Mouse (Mus musculus) inflammation-experienced regulatory T-cells, adult 6 months (primary cell): Measurements from ENCODE around the gene Alg9. TPM values are rescaled to one million over a fixed set of nuclear protein-coding genes. Genes with fewer than 3 reads are reported as not detected.
A peak's percentile ranks its signal among the peaks of the same experiment; 100 is the strongest.

Experiments used
- ATAC-seq: one replicate; pipeline ENCODE4 v1.8.0; 2017
- polyA plus RNA-seq, 3 experiments: library from polyadenylated mRNA; unstranded; fragments of 100-300 nt; shearing (Covaris generic); gene quantifications; one replicate each; pipeline ENCODE4 v1.2.1; 2017

Gene Alg9
- polyA plus RNA-seq, result 1 to 10 TPM; 7.2 to 9.4 (median 8.8) TPM

- ATAC-seq, result peak; percentile 79
Measured at GRCm38 (mm10) chr9:50774991-50775612, at the start of gene Alg9, which contains the start of gene 1110032A03Rik. Alg9 (plus strand) TSS chr9:50775019. 1110032A03Rik (minus strand) TSS chr9:50775520.

GRCm38 (mm10) chr9:50725921-50726590 lies 48.8 kb upstream of the Alg9 start:
- no peak for ATAC-seq

DNA sequence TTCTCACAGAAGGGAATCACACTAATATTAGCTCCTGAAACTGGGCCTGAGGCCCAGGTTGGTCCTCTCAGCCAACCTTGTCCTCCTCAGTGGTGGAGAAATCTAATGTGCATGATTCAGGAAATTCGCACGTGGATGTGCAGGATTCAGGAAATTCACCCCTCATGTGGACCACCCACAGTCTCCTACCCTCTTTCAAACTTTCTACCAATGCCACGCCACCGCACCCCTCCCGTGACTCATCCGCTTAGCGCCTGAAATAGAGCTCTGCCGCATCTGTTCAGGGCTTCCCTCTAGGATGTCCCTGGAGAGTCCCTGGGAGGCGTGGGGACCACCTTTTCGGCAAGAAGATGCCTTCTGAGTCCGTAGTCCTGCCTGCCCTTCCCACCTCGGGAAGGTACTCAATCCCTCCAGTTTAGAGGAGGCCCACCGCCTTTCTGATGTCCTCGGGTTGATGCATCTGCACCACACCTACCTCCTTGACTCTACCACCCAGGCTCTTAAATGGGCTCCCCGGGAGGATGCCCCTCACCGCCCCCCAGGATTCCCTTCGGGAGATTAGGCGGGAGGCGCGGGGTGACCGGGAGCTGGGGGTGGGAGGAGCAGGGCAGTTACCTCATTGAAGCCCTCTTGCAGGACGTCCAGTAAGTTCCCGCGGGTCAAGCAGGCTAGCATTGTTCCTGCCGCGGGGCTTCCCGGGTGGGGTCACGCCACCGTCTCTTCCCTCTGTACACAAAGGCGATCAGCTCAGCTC lies 47.5 kb upstream of the Alg9 start:
- ATAC-seq, result no peak

- peak; percentile 50 for ATAC-seq
Measured at GRCm38 (mm10) chr9:50727925-50728651, 46.7 kb upstream of the Alg9 start.

GRCm38 (mm10) chr9:50729600-50729999 lies 45.2 kb upstream of the Alg9 start:
- no peak for ATAC-seq

DNA sequence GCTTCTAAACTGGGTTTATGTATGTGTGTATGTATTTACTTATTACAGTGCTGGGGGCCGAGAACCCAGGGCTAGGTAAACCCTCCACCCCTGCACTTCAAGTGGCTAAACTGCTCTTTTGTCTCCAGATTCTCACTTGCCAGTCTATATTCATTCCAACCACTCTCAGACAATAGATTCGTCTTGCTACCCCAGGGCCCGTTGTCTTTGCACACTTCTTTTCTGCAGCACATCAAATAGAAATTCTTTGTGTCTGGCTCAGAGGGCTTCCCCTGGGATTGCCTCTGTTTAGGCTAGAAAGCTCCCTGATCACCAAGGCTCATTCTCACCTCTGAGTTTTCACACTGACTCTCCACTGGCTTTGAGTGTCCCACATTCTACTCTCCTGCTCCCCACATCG lies 42.3 kb upstream of the Alg9 start:
- no peak for ATAC-seq

DNA sequence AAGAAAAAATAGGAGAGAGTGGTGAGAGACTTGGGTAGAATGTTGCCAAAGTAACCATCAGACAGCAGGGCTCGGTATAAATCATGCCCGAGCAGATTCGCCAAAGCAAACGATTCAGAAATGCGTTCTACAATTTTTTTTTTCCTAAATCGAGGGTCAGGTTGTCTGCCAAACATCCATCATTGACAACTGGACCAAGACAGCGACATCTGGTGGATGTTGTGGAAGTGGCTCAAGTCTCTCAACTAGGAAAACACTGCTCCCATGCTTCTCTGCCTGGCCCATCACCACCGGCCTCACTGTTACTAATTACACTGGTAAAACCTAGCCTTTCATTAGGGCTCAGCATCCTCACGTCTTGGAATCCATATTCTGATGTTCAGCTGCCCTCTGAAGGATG lies 39.8 kb upstream of the Alg9 start:
- no peak for ATAC-seq

DNA sequence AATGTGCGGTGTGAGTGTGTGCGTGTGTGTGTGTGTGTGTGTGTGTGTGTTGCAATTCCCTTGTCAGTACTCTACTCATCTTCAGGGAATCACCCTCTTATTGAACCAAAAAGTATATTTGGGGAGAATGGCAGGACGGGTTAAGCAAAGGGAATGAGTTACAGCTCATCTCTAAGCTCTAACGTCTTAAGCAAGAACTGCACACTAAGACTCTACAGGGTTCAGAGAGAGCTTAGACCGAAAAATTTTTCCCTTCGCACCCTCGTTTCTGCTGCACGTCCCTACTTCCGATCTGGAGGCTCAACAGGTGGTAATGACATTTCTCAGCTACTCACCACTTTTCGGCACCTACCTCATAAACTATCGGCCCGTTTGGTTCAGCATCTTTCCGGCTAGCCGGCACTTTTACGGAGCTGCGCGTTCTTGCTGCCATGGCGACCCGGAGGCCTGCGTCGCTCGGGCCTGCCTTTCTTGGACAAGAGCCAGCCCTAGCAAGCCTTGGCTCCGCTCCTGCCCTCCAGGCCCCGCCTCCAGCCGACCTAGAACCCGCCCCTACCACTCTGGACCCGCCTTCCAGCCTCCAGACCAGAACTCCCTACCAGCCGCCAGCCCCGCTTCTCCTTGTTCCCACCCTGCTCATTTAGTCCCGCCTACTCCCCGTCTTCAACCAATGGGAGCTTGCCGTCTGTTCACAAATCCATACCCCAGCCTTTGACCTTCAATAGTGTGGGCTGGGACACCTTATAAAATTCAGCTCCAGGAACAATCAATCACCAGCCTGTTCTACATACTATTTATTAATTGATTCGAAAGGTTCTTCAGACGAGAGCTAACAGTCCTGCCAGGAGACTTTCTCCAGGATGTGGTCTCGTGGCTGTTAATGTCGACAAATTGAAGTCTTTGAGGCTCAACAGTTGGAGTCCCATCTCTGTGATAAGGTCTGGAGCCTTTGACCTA lies 35.6 kb upstream of the Alg9 start, which contains the start of gene Dixdc1:
Dixdc1 (minus strand) TSS at position 604 of the 957 bp plus-strand sequence.
- peak; percentile 92 for ATAC-seq

GRCm38 (mm10) chr9:50740867-50741784 lies 33.7 kb upstream of the Alg9 start:
- no peak for ATAC-seq

DNA sequence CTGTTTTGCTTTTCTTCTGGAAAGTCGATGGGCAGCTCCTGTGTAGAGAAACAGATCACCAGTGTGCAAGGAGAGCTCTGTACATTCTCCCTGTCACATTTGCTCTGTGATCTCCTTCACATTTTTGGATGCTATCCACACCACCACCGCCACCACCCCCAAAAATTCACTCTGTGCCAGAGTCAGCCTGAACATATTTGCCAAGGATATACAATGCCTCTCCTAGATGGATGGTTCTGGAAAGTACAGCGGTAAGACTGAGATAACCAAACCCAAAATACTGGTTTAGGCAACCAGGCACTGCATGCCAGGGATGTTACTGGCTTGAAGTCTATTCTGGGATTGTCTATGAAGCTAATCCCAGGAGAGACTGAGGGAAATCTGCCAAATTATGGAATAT lies 32.6 kb upstream of the Alg9 start:
- ATAC-seq, result no peak

DNA sequence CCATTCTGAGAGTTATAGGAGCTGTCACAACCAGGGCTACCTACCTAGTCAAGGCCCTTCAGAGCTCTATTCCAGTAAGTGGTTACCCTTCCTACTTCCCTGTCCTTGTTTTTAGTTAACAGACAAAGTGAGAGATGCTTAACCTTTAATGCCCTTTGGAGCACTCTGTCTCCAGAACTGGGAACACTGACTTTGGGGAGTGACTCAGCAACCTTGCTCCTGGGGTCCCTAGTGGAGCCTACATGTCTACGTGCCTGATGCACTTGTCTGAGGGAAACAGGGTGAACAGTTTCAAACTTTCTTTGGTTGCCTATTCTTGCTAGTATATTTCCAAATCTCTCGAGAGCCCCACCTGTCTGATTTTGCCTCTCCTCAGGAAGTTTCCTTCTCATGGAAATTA lies 32.1 kb upstream of the Alg9 start:
- ATAC-seq, result no peak

DNA sequence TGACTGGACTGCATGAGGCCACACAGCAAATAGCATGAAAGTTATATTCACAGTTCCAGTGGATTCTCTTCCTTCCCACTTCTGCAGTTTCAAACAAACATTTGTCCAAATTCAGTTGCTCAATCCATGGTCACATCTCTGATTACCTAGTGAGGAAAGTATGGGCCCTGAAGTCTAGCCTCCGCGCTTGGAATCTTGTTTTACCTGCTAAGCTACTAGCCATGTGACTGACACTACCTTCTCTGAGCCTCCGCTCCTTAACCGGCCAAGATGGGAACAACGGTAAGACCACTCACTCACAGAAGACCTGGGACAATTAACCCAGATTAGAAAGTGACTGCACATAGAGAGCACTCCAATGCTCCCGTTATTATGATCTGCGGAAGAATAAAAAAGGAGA lies 29.0 kb upstream of the Alg9 start:
- no peak for ATAC-seq

- no peak for ATAC-seq
Measured at GRCm38 (mm10) chr9:50746214-50746677, 28.6 kb upstream of the Alg9 start, which contains the start of gene 2310030G06Rik. 2310030G06Rik (minus strand) TSS chr9:50746536.

GRCm38 (mm10) chr9:50750706-50751105 lies 24.1 kb upstream of the Alg9 start:
- ATAC-seq, result no peak

DNA sequence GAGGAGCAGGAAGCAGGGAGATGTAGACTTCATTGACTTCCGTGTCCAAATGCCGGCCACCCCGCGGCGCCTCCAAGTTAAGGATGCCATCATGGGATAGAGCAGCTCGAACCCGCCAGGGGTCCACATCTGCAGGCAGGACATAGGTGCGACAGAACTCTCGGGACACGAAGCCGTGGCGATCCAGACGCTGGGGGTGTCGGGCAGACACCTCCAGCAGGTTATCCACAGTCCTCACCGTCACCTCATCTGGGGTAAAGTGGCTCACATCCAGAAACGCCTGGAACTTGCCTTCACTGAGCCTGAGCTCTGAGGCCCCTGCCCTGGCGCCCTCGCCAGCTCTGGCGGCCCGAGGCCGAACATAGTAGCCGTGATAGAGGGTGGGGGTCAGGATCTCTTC lies 23.5 kb upstream of the Alg9 start, which contains the start of gene Cryab:
Cryab (plus strand) TSS at position 3 of the 400 bp plus-strand sequence.
- ATAC-seq, result no peak

DNA sequence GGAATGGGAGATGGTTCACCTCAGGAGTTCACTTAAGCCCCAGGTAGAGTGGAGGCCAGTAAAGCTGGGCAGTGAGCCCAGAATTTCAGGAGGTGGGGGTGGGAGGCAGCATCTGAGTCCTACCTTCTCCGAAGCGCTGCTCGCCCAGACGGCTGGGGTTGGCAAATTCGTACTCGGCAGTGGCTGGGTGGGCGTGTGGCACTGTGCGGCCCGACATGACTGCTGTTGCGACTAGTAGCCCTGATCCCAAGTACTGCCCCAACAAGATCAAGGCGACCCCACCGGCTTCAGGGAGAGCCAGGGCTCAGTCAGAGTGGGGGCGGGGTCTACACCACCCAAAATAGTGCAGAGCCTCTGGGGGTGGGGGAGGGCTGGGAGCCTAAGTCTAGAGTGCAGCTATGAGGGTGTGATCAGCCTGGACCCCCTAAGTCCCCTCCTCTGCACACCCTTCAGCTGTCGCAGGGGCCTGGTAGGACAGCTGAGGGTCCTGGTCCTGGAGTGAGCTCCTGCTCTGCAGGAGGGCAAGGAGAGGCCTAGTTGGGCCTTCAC lies 22.7 kb upstream of the Alg9 start, which contains the start of gene Hspb2:
Hspb2 (minus strand) TSS at position 301 of the 549 bp plus-strand sequence.
- no peak for ATAC-seq

- ATAC-seq, result no peak
Measured at GRCm38 (mm10) chr9:50752784-50753615, 21.8 kb upstream of the Alg9 start.

DNA sequence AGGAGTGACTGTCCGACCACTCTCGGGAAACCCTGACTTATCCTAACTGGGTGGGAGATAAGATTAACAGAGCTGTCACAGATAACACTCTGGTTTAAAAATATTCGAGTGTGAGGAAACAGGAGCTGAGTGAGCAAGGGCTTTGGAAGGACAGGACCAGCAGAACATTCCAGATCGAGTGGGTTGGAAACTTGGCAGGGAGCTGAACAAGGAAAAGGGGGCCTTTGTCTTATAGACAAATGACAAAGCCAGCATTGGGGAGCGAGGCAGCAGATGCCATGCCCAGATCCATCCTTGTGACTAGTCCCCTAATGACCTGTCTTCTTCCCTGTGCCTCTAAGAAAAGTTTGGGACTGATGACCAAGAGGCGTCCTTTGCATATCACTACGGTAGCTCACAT lies 20.9 kb upstream of the Alg9 start:
- ATAC-seq, result no peak

DNA sequence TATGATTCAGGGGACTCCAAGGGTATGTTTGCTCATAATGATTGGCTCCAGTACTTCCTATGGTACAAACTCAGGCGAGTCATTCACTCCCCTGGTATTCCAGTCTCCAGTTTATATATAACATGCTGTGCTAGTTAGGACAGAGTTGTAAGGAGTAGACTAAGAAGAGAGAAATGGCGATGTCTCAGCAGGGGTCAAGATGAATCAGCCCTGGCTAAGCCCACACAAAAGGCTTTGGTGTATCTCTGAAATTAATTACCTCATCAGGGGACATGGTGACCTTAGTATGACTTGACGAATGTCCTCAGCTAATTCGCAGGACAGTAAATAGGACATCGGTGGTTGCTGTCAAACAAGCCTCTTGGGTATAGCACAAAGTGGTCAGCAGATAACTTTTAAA lies 18.1 kb upstream of the Alg9 start:
- no peak for ATAC-seq
